Mouse (Mus musculus): ENCODE data around the gene Gm49354. TPM values are rescaled to one million over a fixed set of nuclear protein-coding genes. Genes with fewer than 3 reads are reported as not detected.

The Gm49354 gene
- polyA plus RNA-seq (2017; shearing (Covaris generic)): not detected

DNA sequence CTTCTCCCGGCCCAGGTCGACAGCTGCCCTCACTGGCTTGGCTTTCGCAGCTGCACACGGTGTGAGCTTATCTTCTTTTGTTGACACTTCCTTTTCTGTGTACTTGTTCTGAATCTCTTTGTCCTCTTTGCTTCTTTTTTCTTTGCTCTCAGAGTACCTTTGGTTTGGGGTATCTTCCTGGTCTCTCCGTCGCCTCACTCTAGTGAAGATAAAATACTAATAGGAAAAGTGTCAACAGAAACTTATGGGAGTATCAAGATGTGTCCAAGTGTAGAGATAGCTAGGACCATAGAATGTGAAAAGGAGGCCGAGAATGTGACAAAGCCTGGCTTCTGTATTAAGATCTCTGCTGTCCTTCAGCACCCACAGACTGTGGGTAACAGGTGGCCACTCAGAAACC lies at the start of gene Gm49354:
Gm49354 (minus strand) TSS at position 101 of the 400 bp plus-strand sequence.

DNA sequence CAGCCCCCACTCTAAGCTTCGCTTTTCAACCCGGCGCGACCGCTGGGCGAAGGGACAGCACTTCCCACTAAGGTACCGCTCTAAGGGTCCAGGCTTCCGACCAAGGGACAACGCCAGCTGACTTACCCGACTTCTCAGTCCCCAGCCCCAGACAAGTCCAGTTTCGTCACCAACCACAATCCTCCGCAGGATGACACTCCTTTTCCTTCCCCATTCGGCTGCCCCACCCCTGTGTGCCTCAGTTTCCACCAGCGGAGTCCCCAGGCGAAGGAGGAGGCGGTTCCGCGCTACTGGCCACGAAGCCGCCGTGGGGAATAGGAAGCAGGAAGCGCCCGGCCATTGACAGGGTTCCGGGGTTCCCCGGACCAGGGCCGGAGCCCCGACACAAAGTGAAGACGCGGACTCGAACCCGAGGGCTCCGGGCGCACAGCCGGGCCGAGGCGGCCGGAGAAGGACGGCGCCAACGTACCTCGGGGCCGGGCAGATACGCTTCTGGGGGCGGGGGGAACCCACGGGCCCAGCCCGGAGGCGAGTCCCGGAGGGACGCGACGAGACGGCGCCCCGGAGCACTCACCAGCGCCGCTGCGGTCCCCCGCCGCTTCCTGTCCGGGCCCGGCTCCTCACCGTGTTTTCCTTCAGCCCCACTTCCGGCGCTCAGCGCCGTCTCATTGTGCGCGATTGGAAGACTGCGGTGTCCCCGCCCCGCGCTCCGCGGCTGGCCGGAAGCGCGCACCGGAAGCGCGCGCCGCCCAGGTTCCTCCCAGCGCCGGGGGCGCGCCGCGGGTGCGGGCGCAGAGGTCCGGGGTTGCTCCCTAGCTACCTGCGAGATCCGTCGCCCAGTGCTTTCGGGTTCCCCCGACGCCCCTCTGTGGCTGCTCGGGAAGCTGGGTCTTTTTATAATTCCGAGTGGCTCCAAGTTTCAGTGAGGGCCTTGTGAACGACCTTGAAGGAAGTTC lies 40.7 kb upstream of the Gm49354 start, which contains the start of gene Tut7:
Tut7 (minus strand) TSS at position 641 of the 956 bp plus-strand sequence.

DNA sequence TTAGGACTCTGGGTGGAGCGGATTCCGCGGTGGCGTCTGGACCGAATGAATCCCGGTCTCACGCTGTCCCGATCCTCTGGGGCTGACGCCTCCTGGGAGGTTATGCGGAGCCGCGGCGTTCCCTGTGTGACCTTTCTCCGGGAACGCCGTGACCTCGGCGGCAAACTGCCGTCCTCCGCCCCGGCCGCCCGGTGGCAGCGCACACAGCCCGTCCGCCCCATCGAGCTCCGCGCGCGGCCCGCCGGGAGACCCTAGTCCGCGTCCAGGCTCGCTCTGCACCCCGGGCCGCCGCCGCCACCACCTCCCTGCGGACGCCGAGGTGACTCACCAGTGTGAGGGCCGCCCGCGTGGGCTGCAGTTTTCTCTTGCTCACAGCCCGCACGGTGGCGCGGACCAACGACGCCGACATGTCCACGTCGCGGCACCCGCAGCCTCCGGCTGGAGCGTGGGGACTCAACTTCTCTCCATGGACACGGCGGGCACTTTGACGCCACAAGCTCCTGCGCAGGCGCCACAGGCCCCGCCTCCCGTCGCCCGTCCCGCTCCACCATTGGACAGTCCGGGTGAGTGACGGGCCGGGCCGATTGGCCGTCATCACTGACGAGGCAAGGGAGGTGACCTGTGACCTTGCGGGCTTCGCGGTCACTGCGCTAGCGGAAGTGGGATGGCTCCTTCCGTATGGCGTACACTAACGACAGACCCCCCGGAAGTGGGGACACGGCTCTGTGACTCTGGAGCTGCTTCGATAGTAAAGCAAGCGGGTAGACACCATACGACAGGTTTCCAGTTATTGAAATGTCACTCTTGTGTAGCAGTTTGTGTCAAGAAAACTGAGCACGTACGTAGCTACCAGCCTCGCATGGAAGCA lies 12.5 kb downstream of the Gm49354 start, which contains the start of gene Isca1:
Isca1 (minus strand) TSS at position 515 of the 868 bp plus-strand sequence.

DNA sequence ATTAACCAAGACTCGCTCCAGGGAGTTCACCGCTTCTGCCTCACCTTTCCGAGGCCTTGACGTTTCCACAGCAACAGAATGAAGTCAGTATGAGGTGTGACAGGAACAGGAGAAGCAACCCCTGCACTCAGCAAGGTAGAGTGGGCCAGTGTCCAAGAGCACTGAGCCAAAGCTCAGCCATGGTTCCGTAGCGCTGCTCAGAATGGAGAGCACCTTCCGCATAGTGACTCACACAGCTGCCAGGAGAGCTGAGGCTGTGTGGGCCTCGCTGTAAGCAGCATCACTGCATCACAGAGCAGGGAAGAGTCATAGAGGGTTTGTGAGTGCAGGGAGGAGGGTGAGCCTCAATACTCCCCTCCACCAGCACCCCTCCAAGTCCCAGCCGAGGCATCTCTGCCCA lies 35.3 kb downstream of the Gm49354 start, which contains the start of gene 1700014D04Rik:
1700014D04Rik (minus strand) TSS at position 42 of the 400 bp plus-strand sequence.

DNA sequence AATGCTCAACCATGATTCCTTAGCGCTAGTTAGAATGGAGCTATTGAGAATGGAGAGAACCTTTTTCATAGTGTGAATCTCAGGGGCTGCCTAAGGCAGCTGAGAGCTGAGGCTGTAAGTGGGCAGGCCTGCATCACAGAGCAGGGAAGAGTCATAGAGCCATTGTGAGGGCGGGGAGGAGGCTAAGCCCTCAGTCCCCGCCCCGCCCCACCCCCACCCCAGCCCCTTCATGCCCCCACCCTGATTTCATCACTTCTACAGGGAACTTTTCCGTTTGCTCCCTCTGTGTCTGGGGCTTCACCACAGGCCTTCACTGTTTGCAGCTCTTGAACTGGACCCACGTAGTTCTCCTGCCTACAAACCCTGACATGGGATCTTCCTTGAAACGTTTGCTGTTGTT lies 50.4 kb downstream of the Gm49354 start, which contains the start of gene Spata31d1d:
Spata31d1d (minus strand) TSS at position 101 of the 400 bp plus-strand sequence.

DNA sequence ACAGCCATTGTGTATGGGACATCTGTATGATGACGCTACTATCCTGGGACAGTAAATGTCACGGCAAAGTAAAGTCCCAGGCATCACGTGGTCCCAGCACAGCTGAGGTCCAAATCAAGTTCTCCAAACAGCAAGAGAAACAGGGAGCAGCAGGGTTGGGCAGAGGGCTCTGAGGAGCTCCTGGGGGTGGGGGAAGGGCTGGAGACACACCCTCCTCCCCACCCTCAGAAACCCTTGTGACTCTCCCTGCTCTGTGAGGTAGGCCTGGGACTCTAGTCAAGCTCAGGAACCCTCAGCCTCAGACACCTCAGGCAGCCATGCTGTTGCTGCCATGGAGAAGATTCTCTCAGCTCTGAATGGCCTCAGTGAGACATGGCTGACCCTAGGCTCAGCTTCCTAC lies 70.1 kb downstream of the Gm49354 start, which contains the start of gene Spata31d1b:
Spata31d1b (plus strand) TSS at position 301 of the 400 bp plus-strand sequence.

DNA sequence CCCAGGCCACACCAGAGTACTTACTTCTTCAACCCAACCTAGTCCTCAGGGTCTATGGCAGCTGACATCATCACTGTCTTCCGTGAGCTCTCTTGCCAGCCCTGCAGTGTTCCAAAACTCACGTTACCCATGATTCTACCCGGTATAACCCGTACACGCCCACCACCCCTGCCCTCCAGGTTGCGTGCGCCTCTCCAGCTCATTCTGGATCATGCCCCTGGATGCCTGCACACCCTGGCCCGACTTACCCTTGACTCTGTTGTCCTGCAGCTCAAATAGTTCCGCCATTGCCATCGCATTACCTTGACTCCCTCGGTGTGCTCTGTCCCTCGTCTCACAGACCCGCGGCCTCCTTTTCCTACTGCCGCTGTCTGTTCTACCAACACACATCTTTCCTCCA lies 71.8 kb downstream of the Gm49354 start, which contains the start of gene Spata31d1a:
Spata31d1a (minus strand) TSS at position 101 of the 400 bp plus-strand sequence.

Other genes with a start within 250 kb of the Gm49354 start
- gene Agtpbp1, start 197.0 kb downstream of the Gm49354 start, polyA plus RNA-seq (2017; shearing (Covaris generic)): 18.7 TPM
- 66.5 TPM for gene Naa35, start 197.0 kb downstream of the Gm49354 start, polyA plus RNA-seq (2017; shearing (Covaris generic))
- gene Golm1, start 106.4 kb downstream of the Gm49354 start, polyA plus RNA-seq (2017; shearing (Covaris generic)): 37.4 TPM
- not detected for gene 4921517D22Rik, start 88.1 kb downstream of the Gm49354 start, polyA plus RNA-seq (2017; shearing (Covaris generic))
- gene Spata31d1a, start 71.9 kb downstream of the Gm49354 start, polyA plus RNA-seq (2017; shearing (Covaris generic)): not detected
- not detected for gene Spata31d1b, start 70.0 kb downstream of the Gm49354 start, polyA plus RNA-seq (2017; shearing (Covaris generic))
- not detected for gene Spata31d1d, start 50.5 kb downstream of the Gm49354 start, polyA plus RNA-seq (2017; shearing (Covaris generic))
- gene 1700014D04Rik, start 35.5 kb downstream of the Gm49354 start, polyA plus RNA-seq (2017; shearing (Covaris generic)): not detected
- 65.4 TPM for gene Isca1, start 12.4 kb downstream of the Gm49354 start, polyA plus RNA-seq (2017; shearing (Covaris generic))
- 156 TPM for gene Tut7, start 40.9 kb upstream of the Gm49354 start, polyA plus RNA-seq (2017; shearing (Covaris generic))

Data from activated CD4-positive, CD25-positive, alpha-beta regulatory T cell, adult 9 weeks (primary cell).